Mouse (Mus musculus) midbrain, embryonic 11.5 days (tissue): Measurements from ENCODE around the gene Itpkb. TPM values are rescaled to one million over a fixed set of nuclear protein-coding genes. Genes with fewer than 3 reads are reported as not detected.

ENCODE experiments used
- ATAC-seq: fragments of 200-750 bp; cut with Nextera tagmentation; 2 replicates; pipeline ENCODE4 v1.8.0; 2017; ENCODE audit warnings: moderate TSS enrichment, moderate library complexity; ENCODE audit not compliant: low FRiP score
- DNase-seq: peaks from one replicate; pipeline ENCODE4 v3.0.0; 2015; ENCODE audit warnings: low spot score; ENCODE audit errors: missing footprints
- H3K27ac ChIP-seq: fragments of 300-500 bp; sonication (generic); 2 replicates; pipeline ENCODE4 v1.5.1; 2014; ENCODE audit warnings: low read depth, low read length
- H3K27me3 ChIP-seq: fragments of 300-500 bp; sonication (generic); 2 replicates; pipeline ENCODE4 v1.6.1; 2014; ENCODE audit warnings: mild to moderate bottlenecking, low read length, moderate library complexity, mixed read lengths; ENCODE audit not compliant: control insufficient read depth, insufficient read depth
- H3K36me3 ChIP-seq: fragments of 300-500 bp; sonication (generic); 2 replicates; pipeline ENCODE4 v1.6.1; 2014; ENCODE audit warnings: mild to moderate bottlenecking, low read length, moderate library complexity, mixed read lengths; ENCODE audit not compliant: control insufficient read depth, insufficient read depth
- H3K4me1 ChIP-seq: fragments of 300-500 bp; sonication (generic); 2 replicates; pipeline ENCODE4 v1.6.1; 2014; ENCODE audit warnings: low read length; ENCODE audit not compliant: control insufficient read depth, insufficient read depth
- H3K4me2 ChIP-seq: fragments of 300-500 bp; sonication (generic); 2 replicates; pipeline ENCODE4 v1.6.1; 2014; ENCODE audit warnings: mild to moderate bottlenecking, moderate library complexity
- H3K4me3 ChIP-seq: fragments of 300-500 bp; sonication (generic); 2 replicates; pipeline ENCODE4 v1.5.1; 2014; ENCODE audit warnings: low read depth, low read length
- H3K9ac ChIP-seq: fragments of 300-500 bp; sonication (generic); 2 replicates; pipeline ENCODE4 v1.6.1; 2014; ENCODE audit warnings: low read length
- H3K9me3 ChIP-seq: fragments of 300-500 bp; sonication (generic); 2 replicates; pipeline ENCODE4 v1.6.1; 2016; ENCODE audit warnings: low read length; ENCODE audit not compliant: control insufficient read depth
- WGBS: fragments of 180-500 bp; shearing (Covaris S2); extraction: QIAGEN DNeasy Blood & Tissue Kit; methylation state at CpG from one replicate; pipeline ENCODE4 v1.1.7; 2014; 5-methylcytosine and 5-hydroxymethylcytosine counted together
- polyA plus RNA-seq: library from polyadenylated mRNA; unstranded; fragments of >200 nt; fragmentation: Nextera tagmentation; extraction: Ambion mirVana; gene quantifications from 2 replicates; pipeline ENCODE4 v1.2.1, GENCODE M21; 2014

The Itpkb gene
- polyA plus RNA-seq, 1 experiment from 2014 or later, result 1.9 TPM

DNA sequence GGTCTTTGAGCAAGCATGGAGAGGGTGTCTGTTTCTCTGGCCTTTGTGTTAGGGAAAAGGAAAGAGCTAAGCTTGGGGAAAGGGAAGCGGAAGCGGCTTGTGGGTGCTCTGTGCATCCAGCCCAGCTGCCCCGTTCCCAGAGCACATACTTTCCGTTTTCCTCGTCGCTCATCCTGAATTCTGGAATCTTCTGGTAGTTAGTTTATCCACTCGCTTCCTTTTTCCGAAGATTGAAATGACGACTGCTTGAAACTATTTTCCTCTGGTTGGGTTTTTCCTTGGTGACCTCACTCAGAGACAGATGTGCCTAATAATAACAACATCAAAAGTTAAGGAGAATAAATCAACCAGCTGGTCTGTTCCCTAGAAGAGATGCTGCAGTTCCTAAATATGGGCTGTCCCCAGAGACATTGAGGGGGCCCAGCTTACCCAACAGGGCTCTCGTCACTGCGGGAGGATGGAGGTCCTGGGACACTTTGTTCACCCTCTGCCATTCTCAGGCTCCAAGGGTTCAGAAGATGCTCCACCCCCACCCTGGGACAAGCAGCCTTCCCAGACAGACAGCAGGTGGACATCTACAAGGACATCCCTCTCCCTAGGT, 72.3 kb downstream of the Itpkb start:
- Histone ChIP-seq H3K4me2 (no peak overlapping the region), H3K27ac (no peak overlapping the region), H3K9ac (no peak overlapping the region), H3K4me3 (no peak overlapping the region), H3K9me3 (no peaks in the 10 kb centered on the region), H3K27me3 (no peaks in the 10 kb centered on the region), H3K36me3 (no peaks in the 10 kb centered on the region), H3K4me1 (peaks cover 3% of the 10 kb centered on the region; the same call in 1 of the 2 replicates)
- ATAC-seq (no peak), DNase-seq (no peak)
- WGBS, result 91% methylated on average over 11 of the region's 11 CpGs

DNA sequence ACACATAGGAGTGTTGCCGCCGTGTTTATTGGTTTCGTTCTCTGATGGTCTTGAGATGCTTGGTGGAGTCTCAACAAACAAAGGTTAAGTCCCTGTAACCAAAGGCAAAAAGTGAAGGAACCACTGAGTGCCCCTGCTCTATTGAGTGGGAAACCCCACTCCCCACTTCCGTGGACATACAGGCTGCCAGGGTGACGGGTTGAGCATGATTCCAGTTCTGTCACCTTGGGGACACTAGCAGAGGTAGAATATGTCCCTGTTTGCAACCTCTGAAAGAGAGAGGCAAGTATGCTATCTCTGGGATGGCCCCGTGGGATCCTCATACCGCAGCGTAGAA, 73.0 kb downstream of the Itpkb start:
- DNase-seq (no peak), ATAC-seq (no peak)
- Histone ChIP-seq H3K36me3 (no peaks in the 10 kb centered on the region), H3K9me3 (no peaks in the 10 kb centered on the region), H3K4me1 (peaks cover 3% of the 10 kb centered on the region; the same call in 1 of the 2 replicates), H3K4me2 (no peak overlapping the region), H3K27ac (no peak overlapping the region), H3K4me3 (no peak overlapping the region), H3K9ac (no peak overlapping the region), H3K27me3 (no peaks in the 10 kb centered on the region)
- 91% methylated on average over 8 of the region's 8 CpGs for WGBS

DNA sequence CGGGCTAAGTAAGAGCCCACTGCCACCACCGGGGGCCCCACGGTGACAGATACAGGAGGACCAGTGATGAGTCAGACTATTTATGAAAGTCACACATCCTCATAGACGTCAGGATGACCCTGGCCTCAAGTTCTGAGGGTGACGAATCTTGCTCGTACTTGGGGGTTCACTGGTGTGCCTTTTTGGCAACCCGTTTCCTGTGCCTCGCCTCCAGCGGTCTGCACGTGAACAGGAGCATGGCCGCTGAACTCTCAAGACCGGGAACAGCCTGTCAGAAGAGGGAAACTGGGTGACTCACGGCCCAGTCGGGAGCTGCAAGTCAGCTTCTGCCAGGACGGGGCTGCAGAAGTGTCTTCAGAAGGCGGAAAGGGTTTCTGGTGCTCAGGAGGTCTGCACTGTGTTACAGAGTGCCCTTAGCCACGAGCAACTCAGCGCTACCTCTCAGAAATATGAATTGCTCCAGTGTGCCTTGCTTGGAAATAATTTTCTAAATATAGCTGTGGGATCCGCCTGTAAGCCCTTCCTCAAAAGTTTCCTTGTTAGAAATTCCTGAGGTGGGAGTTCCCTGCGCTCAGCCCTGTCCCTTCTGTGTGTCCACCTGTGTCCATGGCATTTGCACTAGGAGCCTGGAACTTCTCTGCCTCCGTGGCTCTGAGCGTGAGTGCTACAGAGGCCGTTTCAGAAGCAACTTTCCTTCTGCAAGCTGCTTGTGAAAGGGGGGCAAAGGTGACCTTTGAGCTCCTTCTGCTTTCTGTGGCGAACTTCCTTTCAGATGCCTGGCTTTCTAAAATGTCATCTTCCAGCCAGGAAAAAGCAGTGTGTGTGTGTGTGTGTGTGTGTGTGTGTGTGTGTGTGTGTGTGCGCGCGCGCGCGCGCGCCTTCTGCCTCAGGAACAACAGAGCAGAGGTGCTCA, 73.7 kb downstream of the Itpkb start:
- no peaks in the 10 kb centered on the region for H3K27me3 ChIP-seq
- DNase-seq (peak; percentile 86), ATAC-seq (no peak)
- H3K9ac ChIP-seq, result no peak overlapping the region
- H3K4me2 ChIP-seq, result no peak overlapping the region
- WGBS, result 78% methylated on average over 32 of the region's 32 CpGs
- no peak overlapping the region for H3K4me3 ChIP-seq
- no peak overlapping the region for H3K27ac ChIP-seq
- peaks cover 3% of the 10 kb centered on the region; the same call in 1 of the 2 replicates for H3K4me1 ChIP-seq
- H3K9me3 ChIP-seq, result no peaks in the 10 kb centered on the region
- no peaks in the 10 kb centered on the region for H3K36me3 ChIP-seq

DNA sequence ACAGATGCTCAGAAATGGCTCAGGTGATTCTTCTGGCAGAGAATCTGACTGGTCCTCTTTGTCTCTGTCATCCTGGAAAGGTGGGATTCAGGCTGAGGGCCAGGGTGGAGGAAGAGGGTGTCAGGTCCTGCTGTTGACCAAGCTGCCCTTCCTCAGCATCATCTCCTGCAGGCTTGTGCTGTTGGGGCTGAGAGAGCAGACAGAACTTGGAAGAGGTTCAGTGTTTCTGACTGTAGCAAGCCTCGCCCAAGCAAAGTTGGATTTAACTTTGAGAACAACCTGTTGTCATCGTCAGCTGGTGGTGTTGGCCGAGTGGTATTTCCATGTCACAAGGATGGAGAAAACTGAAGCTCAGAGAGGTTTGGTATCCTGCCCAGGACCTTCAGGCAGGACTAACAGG, 74.4 kb downstream of the Itpkb start:
- no peak overlapping the region for H3K4me2 ChIP-seq
- H3K4me3 ChIP-seq, result no peak overlapping the region
- no peak for DNase-seq
- no peak overlapping the region for H3K27ac ChIP-seq
- no peak overlapping the region for H3K9ac ChIP-seq
- H3K36me3 ChIP-seq, result no peaks in the 10 kb centered on the region
- H3K27me3 ChIP-seq, result no peaks in the 10 kb centered on the region
- H3K4me1 ChIP-seq, result peaks cover 3% of the 10 kb centered on the region; the same call in 1 of the 2 replicates
- no peaks in the 10 kb centered on the region for H3K9me3 ChIP-seq
- WGBS, result 87% methylated on average over 3 of the region's 3 CpGs
- ATAC-seq, result no peak

DNA sequence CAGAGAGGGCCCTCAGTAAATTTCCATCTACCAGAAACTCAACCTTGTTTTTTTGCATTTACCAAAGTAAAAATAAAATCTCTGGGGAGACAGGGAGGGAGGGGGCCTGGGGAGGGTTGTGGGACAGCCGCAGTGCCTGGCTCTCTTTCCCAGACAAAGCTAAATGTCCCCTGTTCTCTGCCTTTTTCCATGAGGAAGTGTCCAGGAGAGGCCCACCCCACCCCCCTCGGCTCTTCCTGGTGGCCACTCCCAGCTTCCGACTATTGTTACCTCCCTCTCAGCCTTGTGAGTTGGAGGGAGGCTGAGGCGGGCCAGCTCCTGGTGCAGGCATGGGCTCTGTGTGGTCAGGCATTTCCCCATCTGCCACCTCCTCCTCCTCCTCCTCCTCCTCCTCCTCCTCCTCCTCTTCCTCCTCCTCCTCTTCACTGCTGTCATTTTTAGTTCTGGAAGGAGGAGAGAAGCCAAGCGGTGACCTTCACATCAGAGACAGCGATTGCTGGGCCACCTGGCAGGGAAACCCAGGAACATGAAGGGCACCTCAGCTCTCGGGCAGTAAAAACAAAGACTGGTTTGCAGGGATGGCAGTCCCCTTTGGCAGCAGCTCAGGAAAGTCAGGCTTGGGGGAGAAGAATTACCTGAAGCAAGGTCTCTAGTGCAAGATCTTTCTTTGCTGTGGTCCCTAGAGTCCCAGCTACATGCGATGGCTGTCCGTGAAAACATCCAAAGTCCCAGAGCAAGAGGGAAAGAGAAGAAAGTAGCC, 75.5 kb downstream of the Itpkb start:
- WGBS, result 83% methylated on average over 9 of the region's 9 CpGs
- no peak for ATAC-seq
- no peaks in the 10 kb centered on the region for H3K9me3 ChIP-seq
- DNase-seq, result no peak
- no peak overlapping the region for H3K4me2 ChIP-seq
- no peak overlapping the region for H3K27ac ChIP-seq
- no peak overlapping the region for H3K9ac ChIP-seq
- H3K27me3 ChIP-seq, result no peaks in the 10 kb centered on the region
- H3K4me1 ChIP-seq, result peaks cover 3% of the 10 kb centered on the region; the same call in 1 of the 2 replicates
- H3K36me3 ChIP-seq, result no peaks in the 10 kb centered on the region
- H3K4me3 ChIP-seq, result no peak overlapping the region

DNA sequence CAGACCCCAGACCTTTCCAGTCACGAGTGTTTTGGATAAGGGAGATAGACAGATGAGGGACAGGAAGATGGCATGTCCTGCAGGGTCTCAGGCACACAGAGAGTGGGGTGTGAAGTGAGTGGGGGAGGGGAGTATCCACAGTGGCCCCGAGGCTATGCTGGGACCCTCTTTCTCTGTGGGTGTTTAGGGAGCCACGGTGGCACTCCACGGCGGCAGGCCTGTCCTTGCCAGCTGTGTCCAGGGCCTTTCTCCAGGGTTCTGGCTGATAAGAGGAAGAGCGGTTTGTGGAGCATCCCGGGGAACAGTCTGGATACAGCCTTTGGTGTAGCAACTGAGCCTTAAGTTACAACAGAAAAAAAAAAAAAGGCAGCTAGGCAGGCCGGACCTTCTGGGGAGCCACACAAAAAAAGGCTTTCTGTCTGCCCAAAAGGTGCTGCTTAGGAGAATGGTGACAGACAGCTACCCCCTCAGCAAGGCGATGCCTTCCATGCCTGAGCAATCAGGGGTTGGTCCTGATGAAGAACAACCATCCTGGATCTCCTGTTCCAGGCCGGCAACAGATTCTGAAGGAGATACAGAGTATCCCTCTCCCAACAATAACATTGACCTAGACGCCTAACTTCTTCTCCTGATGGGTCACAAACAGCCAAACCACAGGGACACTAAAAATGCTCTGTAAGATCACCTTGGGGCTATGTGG, 76.2 kb downstream of the Itpkb start:
- H3K36me3 ChIP-seq, result no peaks in the 10 kb centered on the region
- DNase-seq (no peak), ATAC-seq (no peak)
- WGBS, result 76% methylated on average over 11 of the region's 11 CpGs
- no peaks in the 10 kb centered on the region for H3K27me3 ChIP-seq
- peaks cover 3% of the 10 kb centered on the region; the same call in 1 of the 2 replicates for H3K4me1 ChIP-seq
- H3K9me3 ChIP-seq, result no peaks in the 10 kb centered on the region
- no peak overlapping the region for H3K27ac ChIP-seq
- H3K9ac ChIP-seq, result no peak overlapping the region
- no peak overlapping the region for H3K4me3 ChIP-seq
- H3K4me2 ChIP-seq, result no peak overlapping the region

DNA sequence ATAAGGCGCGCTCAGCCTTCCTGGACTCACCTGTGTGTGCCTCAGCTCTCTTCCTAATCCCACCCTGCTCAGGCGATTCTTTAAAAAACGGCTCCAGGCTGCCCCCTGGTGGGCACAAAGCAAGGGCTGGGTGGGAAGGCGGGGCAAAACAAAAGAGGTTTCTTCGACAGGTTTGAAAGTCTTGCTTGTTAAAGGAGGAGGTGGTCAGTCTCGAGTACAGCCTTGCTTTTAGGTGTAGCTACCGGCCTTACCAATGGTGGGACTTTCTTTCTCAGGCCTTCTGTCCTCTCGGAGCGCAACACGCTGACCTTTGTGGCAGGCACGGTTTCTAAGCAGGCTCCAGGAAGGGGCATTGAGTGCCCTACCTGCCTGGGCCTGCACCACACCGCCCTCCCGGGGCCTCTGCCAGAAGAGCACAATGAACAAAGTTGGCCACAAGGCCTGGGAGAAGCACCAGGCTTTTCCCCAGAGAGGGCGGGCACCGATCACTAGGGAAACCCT, 76.9 kb downstream of the Itpkb start:
- Histone ChIP-seq H3K27me3 (no peaks in the 10 kb centered on the region), H3K4me3 (no peak overlapping the region), H3K9me3 (no peaks in the 10 kb centered on the region), H3K4me1 (peaks cover 3% of the 10 kb centered on the region; the same call in 1 of the 2 replicates), H3K36me3 (no peaks in the 10 kb centered on the region), H3K9ac (peak overlapping the region; percentile 20), H3K4me2 (peak overlapping the region; percentile 27), H3K27ac (no peak overlapping the region)
- 14% methylated on average over 16 of the region's 16 CpGs for WGBS
- ATAC-seq (peak; percentile 57), DNase-seq (peak; percentile 98)

DNA sequence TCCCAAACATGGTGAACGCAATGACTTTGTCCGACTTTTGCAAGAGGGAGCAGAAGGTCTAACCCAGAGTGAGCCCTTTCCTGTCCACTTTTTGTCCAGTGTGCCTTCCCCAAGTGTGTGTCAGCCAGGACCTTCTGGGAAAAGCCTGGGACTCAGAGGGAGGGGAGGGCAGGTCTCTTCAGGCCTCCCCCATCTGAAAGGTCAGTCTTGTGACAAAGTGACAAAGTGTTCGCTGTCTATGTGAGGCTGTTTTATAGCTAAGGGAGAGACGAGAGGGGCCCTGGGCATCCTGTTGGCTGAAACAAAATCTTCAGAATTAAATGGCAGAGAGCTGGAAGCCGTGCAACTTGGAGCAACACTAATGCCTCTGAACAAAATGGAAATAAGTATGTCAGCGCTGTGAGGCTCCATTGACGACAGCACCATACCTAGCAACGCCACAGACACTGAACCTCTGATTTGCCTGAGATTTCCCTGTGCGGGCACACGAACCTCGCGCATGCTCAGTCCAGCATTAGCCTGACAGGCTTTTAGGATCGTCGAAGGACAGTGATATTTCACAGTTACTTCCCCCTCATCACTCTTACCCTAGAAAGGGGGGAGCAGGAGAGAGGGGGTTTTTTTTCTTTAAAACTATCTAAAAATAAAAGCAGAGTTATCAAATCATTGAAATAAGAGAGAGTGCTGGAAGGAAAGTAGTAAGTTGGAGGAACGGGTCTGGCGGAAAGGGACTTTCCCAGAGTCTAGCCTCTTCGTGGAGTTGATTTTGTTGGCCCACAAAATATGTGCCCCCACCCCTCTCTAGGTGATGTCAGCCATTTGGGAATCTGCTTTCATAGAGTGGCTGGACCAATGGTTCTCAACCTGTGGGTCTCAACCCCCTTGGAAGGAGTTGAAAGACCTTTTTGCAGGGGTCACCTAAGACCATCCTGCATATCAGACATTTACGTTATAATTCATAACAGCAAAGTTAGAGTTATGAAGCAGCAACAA, 77.7 kb downstream of the Itpkb start:
- DNase-seq (no peak), ATAC-seq (no peak)
- peaks cover 3% of the 10 kb centered on the region; the same call in 1 of the 2 replicates for H3K4me1 ChIP-seq
- no peaks in the 10 kb centered on the region for H3K9me3 ChIP-seq
- no peak overlapping the region for H3K4me3 ChIP-seq
- H3K36me3 ChIP-seq, result no peaks in the 10 kb centered on the region
- no peaks in the 10 kb centered on the region for H3K27me3 ChIP-seq
- peak overlapping the region; percentile 20 for H3K9ac ChIP-seq
- H3K27ac ChIP-seq, result no peak overlapping the region
- no peak overlapping the region for H3K4me2 ChIP-seq
- 85% methylated on average over 18 of the region's 18 CpGs for WGBS
